9 mouse cellular contexts compared by ENCODE assay signal in the genomic region with DNA sequence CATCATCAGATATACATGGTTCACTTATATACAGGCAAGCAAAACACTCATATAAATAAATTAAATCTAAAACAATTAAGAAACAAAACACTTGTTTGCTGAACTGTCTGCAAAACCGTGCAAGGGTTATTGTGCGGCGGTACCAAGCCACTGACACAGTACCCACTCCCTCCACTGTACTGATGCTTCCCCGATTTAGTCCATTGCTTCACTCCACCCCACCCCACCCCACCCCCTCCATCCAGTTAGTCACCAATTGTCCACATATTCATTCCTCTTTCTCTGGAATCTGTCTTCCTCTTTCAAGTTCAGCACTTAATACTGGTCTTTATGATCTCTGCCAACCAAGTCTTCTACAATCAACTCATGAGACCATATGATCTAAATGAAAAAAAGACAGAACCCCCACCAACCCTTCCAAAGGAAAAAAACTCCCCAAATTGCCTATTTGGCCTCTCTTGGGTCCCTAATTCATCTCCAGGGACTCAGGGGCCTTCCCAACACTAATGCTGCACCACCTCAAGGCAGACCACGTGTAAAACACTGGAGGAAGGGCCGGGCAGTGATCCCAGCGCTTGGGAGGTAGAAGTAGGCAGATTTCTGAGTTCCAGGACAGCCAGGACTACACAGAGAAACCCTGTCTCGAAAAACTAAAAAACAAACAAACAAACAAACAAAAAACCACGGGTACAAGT. TPM values are rescaled to one million over a fixed set of nuclear protein-coding genes. Genes with fewer than 3 reads are reported as not detected.
DNase-seq lines count a peak whose midpoint lies in the region; ATAC-seq and TF ChIP-seq lines count a peak whose summit lies in the region.
"Had no signal": no experiment of that assay in that cellular context is flagged by ENCODE, and none has a peak within 500 bp of the region (broad histone marks: within the 10 kb centered on the region; RNA-seq: fewer than 3 reads in every experiment).

No protein-coding gene starts in this region.

- no peaks in the 10 kb centered on the region for H3K9me3 ChIP-seq in heart, postnatal 0 days (replicated peaks; ENCODE audit: control insufficient read depth, low read length)
- H3K9me3 ChIP-seq in midbrain, embryonic 15.5 days, result no peaks in the 10 kb centered on the region

- H3K27ac ChIP-seq in heart, postnatal 0 days (ENCODE audit: low read depth), result 0 out of 2 replicates have a peak overlapping the region, but pooled peaks have one; percentile 85
- no peak overlapping the region; the same call in 1 of the 2 replicates for H3K27ac ChIP-seq in brown adipose tissue, adult 24 weeks (replicated peaks; ENCODE audit: low read depth, low read length)
- H3K27ac ChIP-seq in midbrain, embryonic 15.5 days, result no peak overlapping the region

- 61% methylated on average over 9 of the region's 9 CpGs for WGBS in heart, postnatal 0 days
- 73% methylated on average over 9 of the region's 9 CpGs for WGBS in midbrain, embryonic 15.5 days

- no peak for DNase-seq in heart, postnatal 0 days (ENCODE audit: low spot score)
- no peak for DNase-seq in heart, postnatal 14 days
- peak; percentile 18 for DNase-seq in induced T-regulatory cell, adult 2 months (ENCODE audit: low read depth)
- no peak for DNase-seq in adrenal gland, postnatal 36 days
- DNase-seq in adrenal gland, postnatal 14 days, result no peak
- DNase-seq in right cerebral cortex, postnatal 25 days, result no peak
- DNase-seq: gastrocnemius, postnatal 14 days had no signal

- peaks cover 23% of the 10 kb centered on the region for H3K4me1 ChIP-seq in heart, postnatal 0 days (ENCODE audit: control insufficient read depth, insufficient read depth)
- H3K4me1 ChIP-seq in brown adipose tissue, adult 24 weeks (ENCODE audit: control insufficient read depth, insufficient read depth, insufficient read length, low read length), result peaks cover 16% of the 10 kb centered on the region; the same call in 1 of the 2 replicates
- peaks cover 16% of the 10 kb centered on the region for H3K4me1 ChIP-seq in midbrain, embryonic 15.5 days

- intact Hi-C loops in heart, postnatal 14 days (cut with DNase I), result no loop called here

- H3K4me3 ChIP-seq in heart, postnatal 0 days (ENCODE audit: low read depth, low read length), result peak overlapping the region; percentile 78
- H3K4me3 ChIP-seq in brown adipose tissue, adult 24 weeks (ENCODE audit: insufficient read depth, low read depth, low read length), result peak overlapping the region; percentile 100
- H3K4me3 ChIP-seq in midbrain, embryonic 15.5 days, result peak overlapping the region; percentile 60

- H3K9ac ChIP-seq in heart, postnatal 0 days (replicated peaks; ENCODE audit: low read depth, low read length), result peak overlapping the region; percentile 91; the same call in 1 of the 2 replicates
- peak overlapping the region; percentile 76; the same call in 1 of the 2 replicates for H3K9ac ChIP-seq in midbrain, embryonic 15.5 days

- no peak for ATAC-seq in heart, postnatal 0 days (ENCODE audit: insufficient read depth, low read depth)
- ATAC-seq in midbrain, embryonic 15.5 days (replicated peaks), result no peak

- TF ChIP-seq EP300 in heart, postnatal 0 days (IDR thresholded peaks at IDR 0.05; ENCODE audit: low read depth), result no peak

- peak overlapping the region; percentile 93 for H3K4me2 ChIP-seq in heart, postnatal 0 days (ENCODE audit: low read depth, low read length)
- H3K4me2 ChIP-seq in midbrain, embryonic 15.5 days, result peak overlapping the region; percentile 83

- no peak for TF ChIP-seq CTCF in heart, postnatal 0 days (IDR thresholded peaks at IDR 0.05; ENCODE audit: low read depth)

- H3K27me3 ChIP-seq in heart, postnatal 0 days (ENCODE audit: control insufficient read depth, insufficient read depth, low read length), result no peaks in the 10 kb centered on the region
- no peaks in the 10 kb centered on the region for H3K27me3 ChIP-seq in midbrain, embryonic 15.5 days (replicated peaks)

- H3K36me3 ChIP-seq in heart, postnatal 0 days (replicated peaks; ENCODE audit: control insufficient read depth, insufficient read depth, low read length), result no peaks in the 10 kb centered on the region
- no peaks in the 10 kb centered on the region for H3K36me3 ChIP-seq in midbrain, embryonic 15.5 days (replicated peaks)

RNA-seq across cellular contexts. Expression of a gene that starts 11.4 kb away (rescaled TPM):
- total RNA-seq in heart, postnatal 0 days (2014; rRNA removed; ENCODE audit: low replicate concordance), result 40.2 and 63.7 TPM in 2 replicates
- 18.0 and 18.6 TPM in 2 replicates for polyA plus RNA-seq in heart, postnatal 0 days (2015; fragmentation: Nextera tagmentation; extraction: Ambion mirVana)
- total RNA-seq in heart, postnatal 14 days (2021), result 10 to 100 TPM; 31.6 to 32.4 TPM
- polyA plus RNA-seq in brown adipose tissue, adult 24 weeks (2012; ENCODE audit: insufficient read depth, insufficient read length, missing spikeins), result 14.7 and 16.2 TPM in 2 replicates
- polyA plus RNA-seq in midbrain, embryonic 15.5 days (2015; fragmentation: Nextera tagmentation; extraction: Ambion mirVana), result 53.2 and 59.4 TPM in 2 replicates
- total RNA-seq in adrenal gland, postnatal 36 days (2021), result 10 to 100 TPM; 52.9 to 60.5 TPM
- 51.3 and 60.3 TPM in 2 replicates for total RNA-seq in adrenal gland, postnatal 14 days (2021)

RNA-seq across cellular contexts. Expression of a gene that starts 38.2 kb away (rescaled TPM):
- total RNA-seq in heart, postnatal 0 days (2014; rRNA removed; ENCODE audit: low replicate concordance), result 42.0 and 47.4 TPM in 2 replicates
- 21.7 and 23.0 TPM in 2 replicates for polyA plus RNA-seq in heart, postnatal 0 days (2015; fragmentation: Nextera tagmentation; extraction: Ambion mirVana)
- total RNA-seq in heart, postnatal 14 days (2021), result 10 to 100 TPM; 18.2 to 21.7 TPM
- polyA plus RNA-seq in brown adipose tissue, adult 24 weeks (2012; ENCODE audit: insufficient read depth, insufficient read length, missing spikeins), result 10.2 and 19.0 TPM in 2 replicates
- 93.2 and 93.4 TPM in 2 replicates for polyA plus RNA-seq in midbrain, embryonic 15.5 days (2015; fragmentation: Nextera tagmentation; extraction: Ambion mirVana)
- 10 to 100 TPM; 38.3 to 43.1 TPM for total RNA-seq in adrenal gland, postnatal 36 days (2021)
- total RNA-seq in adrenal gland, postnatal 14 days (2021), result 40.3 and 43.1 TPM in 2 replicates
